ENCODE assay signal across 8 mouse cellular contexts in genomic region chr5:134638461-134639268, GRCm38 (mm10). TPM values are rescaled to one million over a fixed set of nuclear protein-coding genes. Genes with fewer than 3 reads are reported as not detected.
DNase-seq lines count a peak whose midpoint lies in the region; ATAC-seq lines count a peak whose summit lies in the region.

No protein-coding gene starts in this region.

- peak overlapping the region; percentile 92 to 93 for H3K27ac ChIP-seq in heart, embryonic 14.5 days (replicated peaks in 1 of 2; ENCODE audit: control insufficient read depth in 1 of 2, insufficient read depth in 1 of 2, low read depth in 2 of 2, low read length in 2 of 2)
- H3K27ac ChIP-seq in embryonic facial prominence, embryonic 12.5 days: peak overlapping the region; percentile 97
- peak overlapping the region; percentile 99 for H3K27ac ChIP-seq in limb, embryonic 10.5 days
- peak overlapping the region; percentile 97 for H3K27ac ChIP-seq in neural tube, embryonic 15.5 days (replicated peaks)

- peaks cover 30% of the 10 kb centered on the region for H3K36me3 ChIP-seq in heart, embryonic 14.5 days (ENCODE audit: control insufficient read depth, insufficient read depth, low read length)
- peaks cover 27% of the 10 kb centered on the region for H3K36me3 ChIP-seq in embryonic facial prominence, embryonic 12.5 days
- H3K36me3 ChIP-seq in limb, embryonic 10.5 days: peaks cover 38% of the 10 kb centered on the region
- peaks cover 11% of the 10 kb centered on the region for H3K36me3 ChIP-seq in neural tube, embryonic 15.5 days

- H3K4me3 ChIP-seq in heart, embryonic 14.5 days (ENCODE audit: control insufficient read depth in 1 of 2, insufficient read depth in 1 of 2, low read depth in 1 of 2, low read length in 2 of 2): peak overlapping the region; percentile 93 to 99
- peak overlapping the region; percentile 99 for H3K4me3 ChIP-seq in embryonic facial prominence, embryonic 12.5 days
- peak overlapping the region; percentile 100 for H3K4me3 ChIP-seq in limb, embryonic 10.5 days
- H3K4me3 ChIP-seq in neural tube, embryonic 15.5 days (replicated peaks): peak overlapping the region; percentile 98

- peak overlapping the region; percentile 99 for H3K9ac ChIP-seq in heart, embryonic 14.5 days (ENCODE audit: low read length)
- peak overlapping the region; percentile 99 for H3K9ac ChIP-seq in embryonic facial prominence, embryonic 12.5 days
- H3K9ac ChIP-seq in neural tube, embryonic 15.5 days (replicated peaks): peak overlapping the region; percentile 98

- WGBS in heart, embryonic 14.5 days: under 1% methylated on average over 74 of the region's 85 CpGs
- WGBS in embryonic facial prominence, embryonic 12.5 days: under 1% methylated on average over 85 of the region's 85 CpGs
- 1% methylated on average over 85 of the region's 85 CpGs for WGBS in limb, embryonic 10.5 days
- WGBS in neural tube, embryonic 15.5 days: 0% methylated on average over 63 of the region's 85 CpGs

- no peak for DNase-seq in heart, postnatal 4 days
- DNase-seq in limb, embryonic 10.5 days (ENCODE audit: low spot score): no peak
- no peak for DNase-seq in cerebellum, adult 11-12 months
- no peak for DNase-seq in left cerebral cortex, adult 9 months (ENCODE audit: low spot score in 2 of 2)

- H3K27me3 ChIP-seq in heart, embryonic 14.5 days (ENCODE audit: control insufficient read depth, insufficient read depth, low read length): no peaks in the 10 kb centered on the region
- no peaks in the 10 kb centered on the region for H3K27me3 ChIP-seq in embryonic facial prominence, embryonic 12.5 days
- H3K27me3 ChIP-seq in limb, embryonic 10.5 days (ENCODE audit: low read depth, poor library complexity, severe bottlenecking): no peaks in the 10 kb centered on the region
- H3K27me3 ChIP-seq in neural tube, embryonic 15.5 days (replicated peaks): no peaks in the 10 kb centered on the region

- peaks cover 2 to 14% of the 10 kb centered on the region in 2 experiments for H3K4me1 ChIP-seq in heart, embryonic 14.5 days (ENCODE audit: control insufficient read depth in 2 of 2, insufficient read depth in 2 of 2, low read length in 2 of 2)
- H3K4me1 ChIP-seq in embryonic facial prominence, embryonic 12.5 days: peaks cover 7% of the 10 kb centered on the region
- H3K4me1 ChIP-seq in limb, embryonic 10.5 days: peaks cover 12% of the 10 kb centered on the region
- H3K4me1 ChIP-seq in neural tube, embryonic 15.5 days: peaks cover 35% of the 10 kb centered on the region

- H3K4me2 ChIP-seq in heart, embryonic 14.5 days (ENCODE audit: low read length): peak overlapping the region; percentile 75
- peak overlapping the region; percentile 63 for H3K4me2 ChIP-seq in embryonic facial prominence, embryonic 12.5 days (replicated peaks)
- H3K4me2 ChIP-seq in neural tube, embryonic 15.5 days: peak overlapping the region; percentile 80

- peak; percentile 59 for ATAC-seq in heart, embryonic 14.5 days (ENCODE audit: insufficient number of reproducible peaks, insufficient read depth, low FRiP score, low read depth)
- ATAC-seq in CD4-positive, CD25-positive, alpha-beta regulatory T cell, adult 4 months: peak; percentile 61
- peak; percentile 78 for ATAC-seq in embryonic facial prominence, embryonic 12.5 days (ENCODE audit: insufficient number of reproducible peaks, insufficient read depth, low FRiP score, low TSS enrichment)
- peak; percentile 76 for ATAC-seq in neural tube, embryonic 15.5 days (ENCODE audit: low FRiP score)

- no peaks in the 10 kb centered on the region for H3K9me3 ChIP-seq in heart, embryonic 14.5 days (ENCODE audit: control insufficient read depth, low read length)
- no peaks in the 10 kb centered on the region for H3K9me3 ChIP-seq in embryonic facial prominence, embryonic 12.5 days
- H3K9me3 ChIP-seq in limb, embryonic 10.5 days (replicated peaks): no peaks in the 10 kb centered on the region
- H3K9me3 ChIP-seq in neural tube, embryonic 15.5 days (replicated peaks): no peaks in the 10 kb centered on the region

RNA-seq across cellular contexts. Expression of gene Eif4h, which starts 0.6 kb away (rescaled TPM):
- polyA plus RNA-seq in heart, embryonic 14.5 days (2014; fragmentation: Nextera tagmentation; extraction: Ambion mirVana): 303 and 326 TPM in 2 replicates
- total RNA-seq in heart, postnatal 4 days (2021): 100 to 1,000 TPM; 250 to 262 TPM
- polyA plus RNA-seq in CD4-positive, CD25-positive, alpha-beta regulatory T cell, adult 4 months (2017; shearing (Covaris generic)): 10 to 100 TPM; 94.2 to 96.9 TPM
- 504 and 505 TPM in 2 replicates for polyA plus RNA-seq in embryonic facial prominence, embryonic 12.5 days (2016; fragmentation: Nextera tagmentation; extraction: Ambion mirVana)
- 664 and 686 TPM in 2 replicates for polyA plus RNA-seq in limb, embryonic 10.5 days (2016; fragmentation: Nextera tagmentation; extraction: Ambion mirVana)
- polyA plus RNA-seq in neural tube, embryonic 15.5 days (2015; fragmentation: Nextera tagmentation; extraction: Ambion mirVana): 317 and 361 TPM in 2 replicates

RNA-seq across cellular contexts. Expression of gene Lat2, which starts 23.8 kb away (rescaled TPM):
- 2.1 and 3.2 TPM in 2 replicates for polyA plus RNA-seq in heart, embryonic 14.5 days (2014; fragmentation: Nextera tagmentation; extraction: Ambion mirVana)
- total RNA-seq in heart, postnatal 4 days (2021): 1 to 10 TPM; 2.9 to 4.3 TPM
- polyA plus RNA-seq in CD4-positive, CD25-positive, alpha-beta regulatory T cell, adult 4 months (2017; shearing (Covaris generic)): 10 to 100 TPM in 1 of 2 experiments, 1 to 10 TPM in 1; 6.2 to 15.8 TPM
- polyA plus RNA-seq in embryonic facial prominence, embryonic 12.5 days (2016; fragmentation: Nextera tagmentation; extraction: Ambion mirVana): 1.9 and 3.3 TPM in 2 replicates
- 4.0 and 4.5 TPM in 2 replicates for polyA plus RNA-seq in limb, embryonic 10.5 days (2016; fragmentation: Nextera tagmentation; extraction: Ambion mirVana)
- 3.4 and 3.9 TPM in 2 replicates for polyA plus RNA-seq in neural tube, embryonic 15.5 days (2015; fragmentation: Nextera tagmentation; extraction: Ambion mirVana)

RNA-seq across cellular contexts. Expression of gene Limk1, which starts 49.7 kb away (rescaled TPM):
- polyA plus RNA-seq in heart, embryonic 14.5 days (2014; fragmentation: Nextera tagmentation; extraction: Ambion mirVana): 3.6 TPM in 2 replicates
- 10 to 100 TPM; 13.5 to 14.9 TPM for total RNA-seq in heart, postnatal 4 days (2021)
- polyA plus RNA-seq in CD4-positive, CD25-positive, alpha-beta regulatory T cell, adult 4 months (2017; shearing (Covaris generic)): 1 to 10 TPM; 3.8 to 6.9 TPM
- 12.3 and 13.8 TPM in 2 replicates for polyA plus RNA-seq in embryonic facial prominence, embryonic 12.5 days (2016; fragmentation: Nextera tagmentation; extraction: Ambion mirVana)
- polyA plus RNA-seq in limb, embryonic 10.5 days (2016; fragmentation: Nextera tagmentation; extraction: Ambion mirVana): 4.4 and 5.3 TPM in 2 replicates
- polyA plus RNA-seq in neural tube, embryonic 15.5 days (2015; fragmentation: Nextera tagmentation; extraction: Ambion mirVana): 22.7 and 27.1 TPM in 2 replicates

RNA-seq across cellular contexts. Expression of gene Rfc2, which starts 57.5 kb away (rescaled TPM):
- 181 and 184 TPM in 2 replicates for polyA plus RNA-seq in heart, embryonic 14.5 days (2014; fragmentation: Nextera tagmentation; extraction: Ambion mirVana)
- 10 to 100 TPM; 75.2 to 78.2 TPM for total RNA-seq in heart, postnatal 4 days (2021)
- 100 to 1,000 TPM; 134 to 185 TPM for polyA plus RNA-seq in CD4-positive, CD25-positive, alpha-beta regulatory T cell, adult 4 months (2017; shearing (Covaris generic))
- 307 and 317 TPM in 2 replicates for polyA plus RNA-seq in embryonic facial prominence, embryonic 12.5 days (2016; fragmentation: Nextera tagmentation; extraction: Ambion mirVana)
- 431 and 443 TPM in 2 replicates for polyA plus RNA-seq in limb, embryonic 10.5 days (2016; fragmentation: Nextera tagmentation; extraction: Ambion mirVana)
- 185 and 216 TPM in 2 replicates for polyA plus RNA-seq in neural tube, embryonic 15.5 days (2015; fragmentation: Nextera tagmentation; extraction: Ambion mirVana)
